Mouse (Mus musculus) gastrocnemius, postnatal 36 days (tissue): ENCODE results near the gene Fkbp3. TPM values are rescaled to one million over a fixed set of nuclear protein-coding genes. Genes with fewer than 3 reads are reported as not detected.
A peak's percentile ranks its signal among the peaks of the same experiment; 100 is the strongest.

ENCODE experiments used
- DNase-seq, 2 experiments: peaks; one replicate each; pipeline ENCODE4 v3.0.0; 2022
- intact Hi-C: fragments of 180-260 bp; cut with DNase I; formaldehyde crosslinking; loops from one replicate; pipeline ENCODE4 v1.15.1; 2025
- total RNA-seq, 2 experiments: library from RNA; stranded (reverse); gene quantifications; 2 replicates each; pipeline ENCODE4 v1.2.3; 2021

Fkbp3 gene
- total RNA-seq, 2 experiments from 2014 or later, result 167 to 194 TPM

DNA sequence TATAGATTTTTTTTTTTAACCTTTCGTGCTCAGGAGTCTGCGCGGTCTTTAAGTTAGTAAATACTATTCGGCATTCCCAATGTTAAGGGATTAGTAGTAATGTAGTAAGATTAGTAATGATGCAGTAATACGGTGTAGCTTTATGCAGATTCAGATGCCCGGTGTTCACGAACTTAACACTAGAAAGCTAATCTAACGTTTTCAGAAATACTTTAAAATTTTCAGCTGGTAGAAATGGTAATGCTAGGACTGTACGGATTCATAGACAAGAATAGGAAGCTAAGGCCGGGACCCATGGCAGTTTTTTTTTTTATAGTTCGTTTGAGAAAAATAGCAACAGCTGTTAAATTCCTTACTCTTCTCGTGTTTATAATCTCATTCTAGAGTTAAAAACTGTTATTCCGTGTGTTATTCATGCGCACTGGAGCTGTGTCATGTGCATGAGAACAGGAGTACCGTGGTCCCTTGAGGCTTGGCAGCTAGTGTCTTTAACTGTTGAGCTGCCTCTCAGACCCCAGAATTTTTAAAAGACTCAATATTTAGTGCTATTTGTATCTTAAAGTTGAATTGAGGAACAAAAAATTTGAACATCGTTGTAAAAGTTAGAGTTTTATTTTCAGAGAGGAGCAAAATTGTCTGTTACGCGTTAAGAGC lies 36.8 kb downstream of the Fkbp3 start:
- intact Hi-C loops, result no loop called here
- DNase-seq, result no peak

DNA sequence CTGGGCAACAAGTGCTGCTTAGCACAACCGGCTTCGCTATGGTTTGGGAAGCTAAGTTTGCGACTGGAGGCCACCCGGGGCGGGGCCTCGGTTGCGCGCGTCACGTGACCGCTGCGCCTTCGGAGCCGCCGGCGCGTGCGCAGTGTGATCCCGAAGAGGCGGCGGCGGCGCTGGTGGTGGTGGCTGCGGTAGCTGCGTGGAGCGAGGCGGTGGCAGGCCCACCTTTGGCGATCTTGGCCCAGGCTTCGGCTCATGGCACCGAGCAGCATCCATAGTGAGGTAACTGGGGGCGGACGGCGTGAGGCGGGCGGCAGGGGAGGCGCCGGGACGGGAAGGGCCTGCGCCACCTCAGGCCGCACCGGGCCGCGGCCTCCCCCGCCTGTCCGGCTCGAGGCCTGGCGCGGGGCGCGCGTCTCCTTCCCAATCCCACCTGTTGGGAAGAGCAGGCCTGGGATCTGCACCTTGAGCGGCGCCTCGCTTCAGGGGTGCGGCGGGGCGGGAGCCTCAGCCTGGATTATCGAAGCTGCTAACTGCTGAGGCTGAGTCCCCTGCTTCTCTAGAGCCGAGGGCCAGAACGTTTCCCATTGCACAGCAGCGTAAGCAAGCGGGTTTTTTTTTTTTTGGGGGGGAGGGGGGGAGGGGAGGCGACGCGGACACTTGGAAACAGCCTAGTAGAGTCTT lies 37.5 kb downstream of the Fkbp3 start, which contains the start of gene Prpf39:
Gene Prpf39 (plus strand): TSS at position 144 of the 681 bp plus-strand sequence.
- intact Hi-C loops, result no loop called here

DNA sequence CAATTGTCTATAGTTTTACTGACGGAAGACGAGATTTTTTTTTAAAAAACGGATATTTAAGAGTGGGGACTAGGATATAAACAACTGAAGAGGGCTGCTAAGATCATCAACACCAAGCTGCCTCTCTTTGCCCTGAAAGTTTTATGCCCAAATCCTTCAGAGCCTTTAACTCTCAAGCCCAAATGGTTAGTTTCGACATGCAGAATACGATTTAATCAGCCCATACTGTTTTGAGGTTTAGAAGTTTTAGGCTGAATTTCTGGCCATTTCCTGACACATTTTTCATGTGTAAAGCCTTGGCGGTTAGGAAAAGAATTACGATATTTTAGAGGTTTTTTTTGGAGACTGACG lies 38.0 kb downstream of the Fkbp3 start:
- no peak for DNase-seq
- intact Hi-C loops, result no loop called here

More for the DNA sequence above, 37.5 kb downstream of the Fkbp3 start, which contains the start of gene Prpf39:
- DNase-seq, result peak; percentile 87 to 90

DNA sequence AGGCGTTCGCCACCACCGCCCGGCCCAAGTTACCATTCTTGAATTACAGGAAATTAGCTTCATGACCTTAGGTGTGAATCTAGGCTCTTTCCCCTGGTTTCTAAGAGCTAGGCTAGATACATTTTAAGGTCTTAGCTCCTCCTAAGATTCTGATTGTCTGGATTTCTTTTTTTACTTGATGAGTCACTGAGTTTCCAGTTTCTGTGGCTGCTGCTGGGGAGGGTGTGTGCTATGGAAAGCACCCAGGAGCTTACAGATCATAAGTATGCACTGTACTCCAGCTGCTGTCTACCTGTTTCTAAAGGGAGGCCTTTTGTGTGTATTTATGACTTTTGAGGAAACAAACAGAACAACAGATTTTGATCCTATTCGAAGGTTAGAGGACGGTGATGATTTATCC lies 51.0 kb downstream of the Fkbp3 start:
- DNase-seq, result no peak
- intact Hi-C loops, result no loop called here

Other genes starting within 250 kb of the Fkbp3 start
- 1 to 10 TPM; 3.6 to 4.0 TPM for gene Gm527, start 156.1 kb downstream of the Fkbp3 start, total RNA-seq
- 1 to 10 TPM; 8.0 to 9.4 TPM for gene Klhl28, start 108.5 kb downstream of the Fkbp3 start, total RNA-seq
- 10 to 100 TPM in 1 of 2 experiments, 1 to 10 TPM in 1; 8.8 to 10.5 TPM for gene Togaram1, start 108.2 kb downstream of the Fkbp3 start, total RNA-seq
- 10 to 100 TPM; 11.5 to 14.0 TPM for gene Prpf39, start 37.7 kb downstream of the Fkbp3 start, total RNA-seq
- 1 to 10 TPM in 1 of 2 experiments, under 1 TPM in 1; 0.99 to 3.0 TPM for gene Fancm, start 1.6 kb upstream of the Fkbp3 start, total RNA-seq
- under 1 TPM; 0.46 to 0.49 TPM for gene Mis18bp1, start 98.6 kb upstream of the Fkbp3 start, total RNA-seq
- gene Wdr20rt, start 151.5 kb upstream of the Fkbp3 start, total RNA-seq, result not detected